Mouse (Mus musculus): Measurements from ENCODE around the gene Mllt1.

GRCm38 (mm10) chr17:56884809-56885208 lies 50.4 kb downstream of the Mllt1 start:
- no peak for TF ChIP-seq CTCF (IDR thresholded peaks at IDR 0.05; ENCODE audit: insufficient read depth, low read length)
- TF ChIP-seq POLR2A (IDR thresholded peaks at IDR 0.05; ENCODE audit: borderline replicate concordance, extremely low read depth, low read depth, low read length): no peak

Data from lung, adult 2 months (tissue).